Mouse (Mus musculus) forebrain, embryonic 14.5 days (tissue): ENCODE measurements around the gene Olfr691. TPM values are rescaled to one million over a fixed set of nuclear protein-coding genes. Genes with fewer than 3 reads are reported as not detected.

Experiments
- ATAC-seq: fragments of 200-750 bp; cut with Nextera tagmentation; 2 replicates; pipeline ENCODE4 v1.8.0; 2017; ENCODE audit warnings: mild to moderate bottlenecking, moderate library complexity
- DNase-seq: peaks from one replicate; pipeline ENCODE4 v3.0.0-alpha.2; 2015; ENCODE audit warnings: low spot score
- H3K27ac ChIP-seq: fragments of 300-500 bp; sonication (generic); 2 replicates; pipeline ENCODE4 v1.5.1; 2014; ENCODE audit warnings: low read depth, mild to moderate bottlenecking, control low read depth, low read length, moderate library complexity
- H3K27me3 ChIP-seq: fragments of 300-500 bp; sonication (generic); replicated peaks from 2 replicates; pipeline ENCODE4 v1.6.1; 2014; ENCODE audit warnings: low read length, control low read depth, mixed read lengths; ENCODE audit not compliant: control insufficient read depth, insufficient read depth
- H3K36me3 ChIP-seq: fragments of 300-500 bp; sonication (generic); 2 replicates; pipeline ENCODE4 v1.6.1; 2014; ENCODE audit warnings: low read length, control low read depth; ENCODE audit not compliant: control insufficient read depth, insufficient read depth
- H3K4me1 ChIP-seq: fragments of 300-500 bp; sonication (generic); 2 replicates; pipeline ENCODE4 v1.6.1; 2014; ENCODE audit warnings: antibody characterized with exemption, low read length, control low read depth; ENCODE audit not compliant: control insufficient read depth, insufficient read depth
- H3K4me2 ChIP-seq: fragments of 300-500 bp; sonication (generic); 2 replicates; pipeline ENCODE4 v1.6.1; 2014; ENCODE audit warnings: mild to moderate bottlenecking, control low read depth, low read length
- H3K4me3 ChIP-seq: fragments of 300-500 bp; sonication (generic); 2 replicates; pipeline ENCODE4 v1.5.1; 2014; ENCODE audit warnings: low read depth, low read length, control low read depth
- H3K9ac ChIP-seq: fragments of 300-500 bp; sonication (generic); 2 replicates; pipeline ENCODE4 v1.6.1; 2014; ENCODE audit warnings: mild to moderate bottlenecking, low read length, control low read depth, moderate library complexity
- H3K9me3 ChIP-seq: fragments of 300-500 bp; sonication (generic); replicated peaks from 2 replicates; pipeline ENCODE4 v1.6.1; 2016; ENCODE audit warnings: low read length, control low read depth, mixed read lengths; ENCODE audit not compliant: control insufficient read depth
- WGBS: fragments of 180-500 bp; shearing (Covaris S2); extraction: QIAGEN DNeasy Blood & Tissue Kit; methylation state at CpG from one replicate; pipeline ENCODE4 v1.1.7; 2014; 5-methylcytosine and 5-hydroxymethylcytosine counted together
- polyA plus RNA-seq: library from polyadenylated mRNA; unstranded; fragments of >200 nt; fragmentation: Nextera tagmentation; extraction: Ambion mirVana; gene quantifications from 2 replicates; pipeline ENCODE4 v1.2.1, GENCODE M21; 2014

Olfr691 gene
- not detected in 2 replicates for polyA plus RNA-seq

GRCm38 (mm10) chr7:105342170-105342569 is at the start of gene Olfr691:
Gene Olfr691 (minus strand): TSS chr7:105342270.
- no peak within 1 kb of the TSS for H3K27ac ChIP-seq
- ATAC-seq (no peak), DNase-seq (no peak)
- no peaks in the 10 kb centered on the region for H3K4me1 ChIP-seq
- H3K27me3 ChIP-seq = no peaks in the 10 kb centered on the region
- no peak within 1 kb of the TSS for H3K4me3 ChIP-seq
- 43% methylated on average over 1 of the region's 1 CpGs for WGBS
- H3K4me2 ChIP-seq = no peak within 1 kb of the TSS
- H3K36me3 ChIP-seq = no peaks in the 10 kb centered on the region
- no peak within 1 kb of the TSS for H3K9ac ChIP-seq
- H3K9me3 ChIP-seq = no peaks in the 10 kb centered on the region

- peaks cover 47% of the 10 kb centered on the region for H3K36me3 ChIP-seq
- no peak for ATAC-seq
- no peaks in the 10 kb centered on the region for H3K4me1 ChIP-seq
- H3K9ac ChIP-seq = no peak overlapping the region
- no peaks in the 10 kb centered on the region for H3K9me3 ChIP-seq
- no peak overlapping the region for H3K4me3 ChIP-seq
- no peaks in the 10 kb centered on the region for H3K27me3 ChIP-seq
- WGBS = 98% methylated on average over 2 of the region's 2 CpGs
- no peak overlapping the region for H3K27ac ChIP-seq
- no peak overlapping the region for H3K4me2 ChIP-seq
- DNase-seq = no peak
These were observed 48.2 kb upstream of the Olfr691 start for GRCm38 (mm10) chr7:105390236-105390635.

- no peaks in the 10 kb centered on the region for H3K27me3 ChIP-seq
- H3K27ac ChIP-seq = no peak overlapping the region
- H3K4me3 ChIP-seq = no peak overlapping the region
- ATAC-seq (no peak), DNase-seq (no peak)
- 93% methylated on average over 2 of the region's 2 CpGs for WGBS
- H3K36me3 ChIP-seq = peaks cover 73% of the 10 kb centered on the region
- H3K9ac ChIP-seq = no peak overlapping the region
- H3K4me2 ChIP-seq = no peak overlapping the region
- no peaks in the 10 kb centered on the region for H3K4me1 ChIP-seq
- H3K9me3 ChIP-seq = no peaks in the 10 kb centered on the region
These were observed 45.6 kb upstream of the Olfr691 start for GRCm38 (mm10) chr7:105387696-105388095.

- Histone ChIP-seq H3K27me3 (no peaks in the 10 kb centered on the region), H3K9ac (no peak overlapping the region), H3K27ac (no peak overlapping the region), H3K9me3 (no peaks in the 10 kb centered on the region), H3K4me3 (no peak overlapping the region), H3K4me2 (no peak overlapping the region), H3K36me3 (peaks cover 83% of the 10 kb centered on the region), H3K4me1 (no peaks in the 10 kb centered on the region)
- ATAC-seq = no peak
- WGBS = 92% methylated on average over 3 of the region's 3 CpGs
- no peak for DNase-seq
These were observed 38.3 kb upstream of the Olfr691 start for GRCm38 (mm10) chr7:105380329-105380728.

- H3K4me1 ChIP-seq = no peaks in the 10 kb centered on the region
- H3K27ac ChIP-seq = no peak within 1 kb of the TSS
- H3K9me3 ChIP-seq = no peaks in the 10 kb centered on the region
- peaks cover 50% of the 10 kb centered on the region for H3K36me3 ChIP-seq
- ATAC-seq (no peak), DNase-seq (no peak)
- H3K4me2 ChIP-seq = no peak within 1 kb of the TSS
- no peak within 1 kb of the TSS for H3K4me3 ChIP-seq
- H3K9ac ChIP-seq = no peak within 1 kb of the TSS
- no peaks in the 10 kb centered on the region for H3K27me3 ChIP-seq
- 81% methylated on average over 1 of the region's 1 CpGs for WGBS
These were observed 32.8 kb upstream of the Olfr691 start, which contains the start of gene Gm5901 for GRCm38 (mm10) chr7:105374866-105375265. Gene Gm5901 (plus strand): TSS chr7:105375038.

- Histone ChIP-seq H3K27ac (no peak overlapping the region), H3K27me3 (no peaks in the 10 kb centered on the region), H3K4me1 (no peaks in the 10 kb centered on the region), H3K4me3 (no peak overlapping the region), H3K9me3 (no peaks in the 10 kb centered on the region), H3K4me2 (no peak overlapping the region), H3K9ac (no peak overlapping the region), H3K36me3 (peaks cover 41% of the 10 kb centered on the region)
- DNase-seq (no peak), ATAC-seq (no peak)
- WGBS = 96% methylated on average over 3 of the region's 3 CpGs
These were observed 31.9 kb upstream of the Olfr691 start for GRCm38 (mm10) chr7:105373976-105374375.

GRCm38 (mm10) chr7:105373509-105373908 is 31.4 kb upstream of the Olfr691 start:
- Histone ChIP-seq H3K9ac (no peak overlapping the region), H3K27ac (no peak overlapping the region), H3K9me3 (no peaks in the 10 kb centered on the region), H3K4me1 (no peaks in the 10 kb centered on the region), H3K36me3 (peaks cover 36% of the 10 kb centered on the region), H3K27me3 (no peaks in the 10 kb centered on the region), H3K4me2 (no peak overlapping the region), H3K4me3 (no peak overlapping the region)
- WGBS = 93% methylated on average over 4 of the region's 4 CpGs
- no peak for DNase-seq
- ATAC-seq = no peak

- DNase-seq = no peak
- WGBS = 95% methylated on average over 1 of the region's 1 CpGs
- H3K9ac ChIP-seq = no peak overlapping the region
- H3K4me1 ChIP-seq = no peaks in the 10 kb centered on the region
- no peak overlapping the region for H3K4me3 ChIP-seq
- no peaks in the 10 kb centered on the region for H3K27me3 ChIP-seq
- ATAC-seq = no peak
- H3K27ac ChIP-seq = no peak overlapping the region
- no peaks in the 10 kb centered on the region for H3K9me3 ChIP-seq
- H3K36me3 ChIP-seq = peaks cover 30% of the 10 kb centered on the region
- no peak overlapping the region for H3K4me2 ChIP-seq
These were observed 30.8 kb upstream of the Olfr691 start for GRCm38 (mm10) chr7:105372912-105373311.

- ATAC-seq = no peak
- Histone ChIP-seq H3K4me3 (no peak overlapping the region), H3K9me3 (no peaks in the 10 kb centered on the region), H3K27ac (no peak overlapping the region), H3K9ac (no peak overlapping the region), H3K27me3 (no peaks in the 10 kb centered on the region), H3K4me2 (no peak overlapping the region), H3K36me3 (peaks cover 10% of the 10 kb centered on the region), H3K4me1 (no peaks in the 10 kb centered on the region)
- WGBS = 92% methylated on average over 4 of the region's 4 CpGs
- DNase-seq = no peak
These were observed 26.5 kb upstream of the Olfr691 start for GRCm38 (mm10) chr7:105368521-105368920.
